Mouse (Mus musculus): ENCODE measurements around the gene Ppp1r13b.

- no peak for TF ChIP-seq CTCF (conservative IDR thresholded peaks at IDR 0.05 in 1 of 2, IDR thresholded peaks at IDR 0.05 in 1 of 2; ENCODE audit: low read depth in 2 of 2, low read length in 2 of 2)
- TF ChIP-seq NELFE (IDR thresholded peaks at IDR 0.05; ENCODE audit: low read depth, low read length) = no peak
- TF ChIP-seq IRF4 (IDR thresholded peaks at IDR 0.05; ENCODE audit: low read depth, low read length) = no peak
- no peak for TF ChIP-seq POLR2AphosphoS2 (IDR thresholded peaks at IDR 0.05; ENCODE audit: low read depth, low read length)
- TF ChIP-seq MEF2A (IDR thresholded peaks at IDR 0.05; ENCODE audit: borderline replicate concordance, low read depth, low read length) = no peak
- no peak for TF ChIP-seq ZMIZ1 (IDR thresholded peaks at IDR 0.05; ENCODE audit: low read depth, low read length)
- TF ChIP-seq CHD1 (IDR thresholded peaks at IDR 0.05; ENCODE audit: low read depth, low read length) = no peak
- no peak for TF ChIP-seq CHD2 (IDR thresholded peaks at IDR 0.05; ENCODE audit: low read length)
- no peak for TF ChIP-seq MAX (IDR thresholded peaks at IDR 0.05; ENCODE audit: low read length)
- no peak for TF ChIP-seq MAZ (IDR thresholded peaks at IDR 0.05; ENCODE audit: low read depth, low read length)
- TF ChIP-seq ELF1 (IDR thresholded peaks at IDR 0.05; ENCODE audit: low read depth, low read length) = no peak
- no peak for TF ChIP-seq SMC3 (IDR thresholded peaks at IDR 0.05; ENCODE audit: low read depth, low read length)
These were observed 78.5 kb downstream of the Ppp1r13b start for GRCm38 (mm10) chr12:111829447-111829846.

Measured in CH12.LX (cell line).